Mouse (Mus musculus) left cerebral cortex, postnatal 14 days (tissue): ENCODE measurements around the gene Rack1. TPM values are rescaled to one million over a fixed set of nuclear protein-coding genes. Genes with fewer than 3 reads are reported as not detected.
"Not testable (repeated sequence)": the region's sequence is repeated elsewhere in the genome, so short reads cannot be mapped to it uniquely, and the experiment has no call there.

Experiments
- DNase-seq, 2 experiments: peaks; one replicate each; pipeline ENCODE4 v3.0.0; 2021 to 2022; ENCODE audit warnings: low spot score in 2 of 2, mixed read lengths in 1 of 2
- intact Hi-C: fragments of 180-260 bp; cut with DNase I; formaldehyde crosslinking; loops from one replicate; pipeline ENCODE4 v1.15.1; 2025
- total RNA-seq, 2 experiments: library from RNA; stranded (reverse); gene quantifications; 2 replicates each; pipeline ENCODE4 v1.2.3; 2021

The Rack1 gene
- total RNA-seq, 2 experiments from 2014 or later = 252 to 259 TPM

- intact Hi-C loops = loop anchor here (10.0 kb wide), 2 partner anchors 395 to 435 kb away; partner anchors contain the start of genes Mgat1 and Zfp62
- no peak for DNase-seq
Observed at GRCm38 (mm10) chr11:48810142-48810541, 10.0 kb downstream of the Rack1 start.

- intact Hi-C loops = loop anchor here (10.0 kb wide), 2 partner anchors 391 to 431 kb away; partner anchors contain the start of genes Mgat1 and Zfp62
- DNase-seq = no peak
Observed at GRCm38 (mm10) chr11:48813782-48814181, 13.7 kb downstream of the Rack1 start.

- intact Hi-C loops = loop anchor here (10.0 kb wide), 2 partner anchors 389 to 429 kb away; partner anchors contain the start of genes Mgat1 and Zfp62
- DNase-seq = no peak
Observed at GRCm38 (mm10) chr11:48815851-48816250, 15.7 kb downstream of the Rack1 start.

- intact Hi-C loops = loop anchor here (10.0 kb wide), 2 partner anchors 388 to 428 kb away; partner anchors contain the start of genes Mgat1 and Zfp62
- peak; percentile 45 to 69 for DNase-seq
Observed at GRCm38 (mm10) chr11:48816281-48816781, 16.2 kb downstream of the Rack1 start.

GRCm38 (mm10) chr11:48816800-48817665, 16.9 kb downstream of the Rack1 start, which contains the start of gene Trim41:
Gene Trim41 (minus strand): TSS chr11:48817353.
- DNase-seq = peak; percentile 98 to 99
- intact Hi-C loops = loop anchor here (10.0 kb wide), 2 partner anchors 388 to 428 kb away; partner anchors contain the start of genes Mgat1 and Zfp62

GRCm38 (mm10) chr11:48817794-48818193, 17.7 kb downstream of the Rack1 start:
- no peak for DNase-seq
- intact Hi-C loops = loop anchor here (2.0 to 10.0 kb wide), 4 partner anchors 17 to 427 kb away; partner anchors contain the start of genes Mgat1 and Zfp62

GRCm38 (mm10) chr11:48818346-48818745, 18.2 kb downstream of the Rack1 start:
- peak; percentile 86 to 94 for DNase-seq
- intact Hi-C loops = loop anchor here (2.0 to 10.0 kb wide), 4 partner anchors 16 to 426 kb away; partner anchors contain the start of genes Mgat1 and Zfp62

- intact Hi-C loops = loop anchor here (2.0 to 10.0 kb wide), 4 partner anchors 15 to 425 kb away; partner anchors contain the start of genes Mgat1 and Zfp62
- DNase-seq = no peak
Observed at GRCm38 (mm10) chr11:48819614-48820307, 19.6 kb downstream of the Rack1 start.

GRCm38 (mm10) chr11:48820308-48820674, 20.2 kb downstream of the Rack1 start:
- no peak for DNase-seq
- intact Hi-C loops = no loop called here

- intact Hi-C loops, DNase-seq: not testable (repeated sequence)
Observed at GRCm38 (mm10) chr11:48821299-48821698, 21.2 kb downstream of the Rack1 start.

- intact Hi-C loops = no loop called here
Observed at GRCm38 (mm10) chr11:48822768-48823512, 22.8 kb downstream of the Rack1 start.

GRCm38 (mm10) chr11:48823536-48823972, 23.4 kb downstream of the Rack1 start:
- intact Hi-C loops = no loop called here
- peak; percentile 46 to 69 for DNase-seq

More at GRCm38 (mm10) chr11:48822768-48823512, 22.8 kb downstream of the Rack1 start:
- DNase-seq = no peak

GRCm38 (mm10) chr11:48824311-48824830, 24.2 kb downstream of the Rack1 start:
- intact Hi-C loops = no loop called here
- DNase-seq = no peak

GRCm38 (mm10) chr11:48825979-48826751, 26.0 kb downstream of the Rack1 start, which contains the start of the genes Trim7 and Gm12184:
Gene Trim7 (plus strand): TSS chr11:48826140.
Gene Gm12184 (minus strand): TSS chr11:48826655.
- intact Hi-C loops, DNase-seq: not testable (repeated sequence)

- intact Hi-C loops = no loop called here
Observed at GRCm38 (mm10) chr11:48826752-48827096, 26.6 kb downstream of the Rack1 start.

GRCm38 (mm10) chr11:48827926-48828325, 27.8 kb downstream of the Rack1 start:
- no peak for DNase-seq
- intact Hi-C loops = no loop called here

More at GRCm38 (mm10) chr11:48826752-48827096, 26.6 kb downstream of the Rack1 start:
- DNase-seq = no peak

- intact Hi-C loops = no loop called here
- no peak for DNase-seq
Observed at GRCm38 (mm10) chr11:48830279-48830678, 30.1 kb downstream of the Rack1 start.

GRCm38 (mm10) chr11:48831273-48831672, 31.1 kb downstream of the Rack1 start:
- DNase-seq = no peak
- intact Hi-C loops = no loop called here
